Mouse (Mus musculus) thymus, postnatal 4 days (tissue): ENCODE data around the gene Tcp10a.
"Not testable (repeated sequence)": the region's sequence is repeated elsewhere in the genome, so short reads cannot be mapped to it uniquely, and the experiment has no call there.

Source experiments
- DNase-seq: peaks from one replicate; pipeline ENCODE4 v3.0.0; 2021

Tcp10a gene

GRCm38 (mm10) chr17:7371879-7372278, 47.4 kb downstream of the Tcp10a start, which contains the start of gene Gm49630:
Gene Gm49630 (minus strand): TSS chr17:7371979.
- not testable (repeated sequence) for DNase-seq

GRCm38 (mm10) chr17:7376951-7377700, 52.7 kb downstream of the Tcp10a start:
- not testable (repeated sequence) for DNase-seq

- not testable (repeated sequence) for DNase-seq
Observed at GRCm38 (mm10) chr17:7377907-7378306, 53.5 kb downstream of the Tcp10a start.

GRCm38 (mm10) chr17:7382711-7383110, 58.3 kb downstream of the Tcp10a start:
- DNase-seq: not testable (repeated sequence)

- not testable (repeated sequence) for DNase-seq
Observed at GRCm38 (mm10) chr17:7383167-7384143, 59.0 kb downstream of the Tcp10a start.

- not testable (repeated sequence) for DNase-seq
Observed at GRCm38 (mm10) chr17:7385364-7385763, 60.9 kb downstream of the Tcp10a start, which contains the start of gene Unc93a2. Gene Unc93a2 (minus strand): TSS chr17:7385464.

GRCm38 (mm10) chr17:7386016-7386415, 61.6 kb downstream of the Tcp10a start:
- DNase-seq: not testable (repeated sequence)

- DNase-seq: not testable (repeated sequence)
Observed at GRCm38 (mm10) chr17:7388341-7388957, 64.0 kb downstream of the Tcp10a start.

- not testable (repeated sequence) for DNase-seq
Observed at GRCm38 (mm10) chr17:7388958-7389356, 64.5 kb downstream of the Tcp10a start.

- DNase-seq: not testable (repeated sequence)
Observed at GRCm38 (mm10) chr17:7389898-7390297, 65.5 kb downstream of the Tcp10a start.

GRCm38 (mm10) chr17:7395116-7395515, 70.7 kb downstream of the Tcp10a start:
- DNase-seq: not testable (repeated sequence)
